Mouse (Mus musculus): ENCODE data around the gene Adcy4. TPM values are rescaled to one million over a fixed set of nuclear protein-coding genes. Genes with fewer than 3 reads are reported as not detected.

Gene Adcy4
- total RNA-seq, 2 experiments from 2014 or later: not detected

DNA sequence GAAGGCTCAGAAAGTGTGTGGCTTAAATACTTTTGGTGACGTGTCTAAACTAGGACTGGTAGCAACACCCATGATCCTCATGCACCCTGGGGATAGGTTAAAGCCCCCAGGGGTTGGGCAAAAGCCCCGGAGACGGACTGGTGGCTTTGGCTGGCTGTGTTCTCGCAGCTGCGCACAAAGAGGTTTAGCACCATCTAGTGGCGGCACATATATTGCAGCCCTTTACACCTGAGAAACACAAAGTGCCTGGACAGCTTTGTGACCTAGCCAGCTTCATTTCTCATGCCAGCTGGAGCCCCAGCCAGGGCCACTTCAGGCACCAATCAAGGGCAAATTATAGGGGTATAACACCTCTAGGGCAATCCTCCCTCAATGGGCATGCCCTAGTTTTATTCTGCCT, 23.7 kb downstream of the Adcy4 start:
- 0 out of 2 replicates have a peak, but pooled peaks have one; percentile 15 for ATAC-seq (replicated peaks; ENCODE audit: poor library complexity)

DNA sequence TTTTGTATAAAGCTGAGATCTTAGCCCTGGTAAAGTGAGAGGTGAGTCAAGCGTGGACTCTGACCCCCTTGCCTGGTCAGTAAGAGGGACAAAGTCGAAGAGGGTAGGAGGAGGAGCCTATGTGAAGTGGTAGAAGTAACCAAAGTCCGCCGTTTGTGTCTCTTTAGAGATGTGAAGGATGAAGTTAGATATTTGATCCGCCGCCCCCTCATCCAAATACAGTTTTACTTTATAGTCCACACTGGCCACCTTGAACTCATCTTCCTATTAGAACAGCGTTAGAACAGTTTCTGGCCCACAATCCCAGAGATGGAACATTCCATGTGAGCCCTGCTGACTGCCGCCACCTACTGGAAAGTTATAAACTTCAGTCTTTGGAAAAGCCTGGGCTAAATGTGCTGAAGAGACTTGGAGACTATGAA, 25.5 kb downstream of the Adcy4 start, which contains the start of gene Cideb:
Gene Cideb, minus strand, starts transcription at position 96 of the 422 bp plus-strand sequence.
- peak; percentile 49 for ATAC-seq (replicated peaks; ENCODE audit: poor library complexity)

DNA sequence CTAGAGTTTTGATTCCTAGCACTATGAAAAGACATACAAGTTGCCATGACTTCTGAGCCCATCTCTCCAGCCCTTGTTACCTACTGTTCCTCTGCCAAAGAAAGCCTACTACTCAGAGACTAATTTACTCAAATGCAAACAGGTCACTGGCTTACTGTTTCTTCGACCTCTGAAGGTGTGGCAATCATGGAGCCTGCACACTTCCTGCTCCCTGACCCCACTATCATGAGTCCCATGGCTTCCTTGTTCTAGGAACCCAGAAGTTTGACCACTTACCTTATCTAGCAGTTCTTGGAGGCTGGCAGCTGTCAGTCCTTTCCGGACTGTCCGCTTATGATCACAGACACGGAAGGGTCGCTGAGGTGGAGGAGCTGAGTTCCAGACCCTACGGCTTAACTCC, 26.3 kb downstream of the Adcy4 start:
- no peak for ATAC-seq (replicated peaks; ENCODE audit: poor library complexity)

DNA sequence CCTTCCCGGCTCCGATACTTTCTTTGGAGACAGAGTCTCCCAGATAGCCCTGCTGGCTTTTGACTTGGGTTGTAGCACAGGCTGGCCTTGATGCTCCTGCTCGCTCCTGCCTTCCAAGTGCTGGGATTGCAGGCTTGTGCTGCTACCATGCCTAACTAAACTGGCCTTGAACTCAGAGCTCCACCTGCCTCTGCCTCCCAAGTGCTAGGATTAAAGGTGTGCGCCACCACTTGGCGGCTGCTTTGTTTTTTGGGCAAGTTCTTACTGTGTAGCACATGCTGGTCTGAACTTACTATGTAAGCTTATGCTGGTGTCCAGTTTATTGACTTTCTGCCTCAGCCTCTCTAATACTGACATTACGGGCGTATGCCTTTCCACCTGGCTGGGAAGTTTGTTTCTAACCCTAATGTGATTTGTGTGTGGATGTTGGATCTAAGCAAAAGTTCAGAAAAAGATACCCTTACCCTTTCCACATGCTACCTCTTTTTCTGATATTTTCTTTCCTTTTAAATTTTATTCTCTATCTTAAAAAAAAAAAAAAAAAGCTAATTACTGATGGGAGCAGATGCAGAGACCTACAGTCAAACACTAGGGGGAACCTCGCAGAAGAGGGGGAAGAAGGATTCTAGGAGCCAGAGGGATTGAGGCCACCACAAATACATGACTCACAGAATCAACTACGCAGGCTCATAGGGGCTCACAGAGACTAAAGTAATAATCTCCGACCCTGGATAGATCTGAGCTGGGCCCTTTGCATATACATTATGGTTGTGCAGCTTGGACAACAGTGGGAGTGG, 36.6 kb downstream of the Adcy4 start:
- ATAC-seq (replicated peaks; ENCODE audit: poor library complexity): no peak

DNA sequence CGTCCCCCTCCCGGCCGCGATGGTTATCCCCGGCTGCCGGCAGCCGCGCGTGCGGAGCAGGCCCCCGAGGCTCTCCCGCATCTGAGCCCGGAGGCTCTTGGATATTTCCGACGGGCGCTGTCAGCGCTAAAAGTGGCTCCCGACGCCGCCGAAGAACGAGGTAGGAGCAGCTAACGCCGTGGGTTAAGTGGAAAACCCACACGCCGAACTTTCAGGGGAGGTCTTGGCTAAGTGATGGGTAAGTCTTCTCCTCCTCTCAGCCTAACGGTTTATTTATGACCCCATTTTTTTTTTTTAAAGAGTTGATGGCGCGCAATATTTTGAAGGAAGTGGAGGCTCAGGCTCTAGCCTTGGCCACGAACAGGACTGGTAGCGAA, 38.0 kb downstream of the Adcy4 start:
- no peak for ATAC-seq (replicated peaks; ENCODE audit: poor library complexity)

DNA sequence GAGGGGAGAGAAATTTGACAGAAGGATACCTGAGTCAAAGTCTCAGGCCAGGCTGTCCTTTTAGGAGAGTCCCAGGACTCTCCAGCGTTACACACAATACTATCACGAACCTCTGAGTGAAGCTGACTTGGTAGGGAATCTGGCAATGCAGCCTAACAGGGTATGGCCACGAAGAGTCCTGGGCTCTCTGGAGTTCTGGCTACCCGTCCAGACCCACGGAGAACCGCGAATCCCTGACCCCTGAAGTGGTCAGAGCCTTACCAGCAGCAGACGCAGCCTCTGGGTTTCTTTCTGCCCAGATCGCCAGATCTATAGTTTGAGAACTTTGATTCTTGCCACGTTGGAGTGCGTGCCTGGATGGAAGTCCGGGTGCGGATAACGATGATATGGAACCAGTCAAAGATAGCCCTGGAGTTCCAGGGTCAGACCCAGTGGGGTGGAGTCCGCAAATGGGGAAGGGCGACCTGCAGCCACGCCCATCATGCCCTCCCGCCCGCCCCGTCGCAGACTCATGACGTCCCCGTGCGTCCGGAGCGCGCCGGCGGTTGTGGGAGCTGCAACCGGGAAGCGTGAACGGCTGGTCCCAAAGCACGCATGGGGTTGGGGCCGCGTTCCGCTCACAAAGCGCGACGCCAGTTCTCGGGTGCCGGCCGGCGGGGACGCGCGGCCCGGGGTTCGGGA, 38.6 kb downstream of the Adcy4 start, which contains the start of the genes Dhrs1 and Nop9:
Gene Dhrs1, minus strand, starts transcription at position 511 of the 681 bp plus-strand sequence.
Gene Nop9, plus strand, starts transcription at position 514 of the 681 bp plus-strand sequence.
- ATAC-seq (replicated peaks; ENCODE audit: poor library complexity): peak; percentile 87

DNA sequence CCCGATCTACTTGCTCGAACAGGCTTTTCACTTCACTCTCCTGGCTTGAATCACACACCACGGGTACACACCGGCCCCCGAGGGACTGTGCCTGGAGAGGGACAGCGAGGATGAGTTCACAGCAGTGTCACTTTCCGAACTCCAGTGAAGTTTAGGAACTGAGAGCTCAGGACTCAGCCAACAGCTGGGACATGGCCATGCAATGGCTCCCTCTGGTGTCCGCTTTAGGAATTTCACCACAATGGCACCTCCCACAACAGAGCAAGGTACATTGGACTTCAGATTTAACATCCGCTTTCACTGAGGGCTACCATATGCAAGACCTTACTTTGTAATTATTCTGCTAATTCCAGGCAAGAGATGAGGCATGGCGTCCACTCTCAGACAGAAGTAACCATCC, 40.2 kb downstream of the Adcy4 start:
- ATAC-seq (replicated peaks; ENCODE audit: poor library complexity): peak; percentile 84

DNA sequence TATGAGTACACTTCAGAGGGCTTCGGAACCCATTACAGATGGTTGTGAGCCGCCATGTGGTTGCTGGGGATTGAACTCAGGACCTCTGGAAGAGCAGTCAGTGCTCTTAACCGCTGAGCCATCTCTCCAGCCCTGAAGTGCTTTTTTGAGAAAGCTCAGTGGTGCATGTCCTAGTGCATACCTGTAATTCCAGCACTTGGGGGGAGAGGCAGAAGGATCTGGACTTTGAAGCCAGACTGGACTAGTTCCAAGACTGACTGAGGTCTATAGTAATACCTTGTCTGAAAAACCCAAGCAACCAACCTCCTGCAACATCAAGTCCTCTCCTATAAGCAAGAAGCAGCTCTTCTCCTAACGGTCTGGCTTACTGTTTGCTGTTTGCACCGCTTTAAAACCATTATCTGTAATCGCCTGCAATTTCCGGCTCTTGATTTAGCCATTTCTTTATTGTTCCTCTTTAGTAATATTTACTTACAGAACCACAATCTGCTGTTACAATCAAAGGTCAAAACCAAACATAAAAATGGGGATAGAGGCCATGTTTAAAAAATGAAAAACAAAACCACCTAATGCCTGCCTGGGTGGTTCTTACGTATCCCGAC, 46.7 kb downstream of the Adcy4 start:
- ATAC-seq (replicated peaks; ENCODE audit: poor library complexity): peak; percentile 42; the same call in 1 of the 2 replicates

DNA sequence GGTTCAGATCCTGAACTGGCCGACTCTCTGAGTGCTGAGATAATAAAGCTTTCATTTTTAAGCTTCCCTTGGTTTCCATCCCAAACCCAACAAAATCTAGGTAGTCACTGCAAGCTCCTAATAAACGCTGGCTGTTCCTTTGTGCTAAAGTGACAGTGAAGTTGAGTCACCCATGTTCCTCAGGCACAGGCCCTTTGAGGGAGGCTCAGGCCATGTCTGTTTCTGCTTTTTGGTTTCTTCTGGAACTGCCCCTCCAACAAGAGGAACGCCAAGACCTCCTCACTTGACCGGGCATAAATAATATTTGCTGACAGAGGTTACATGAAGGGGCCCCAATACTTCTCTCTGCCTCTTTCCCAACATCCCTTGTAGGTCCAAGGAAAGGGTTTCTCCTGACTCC, 48.1 kb downstream of the Adcy4 start:
- ATAC-seq (replicated peaks; ENCODE audit: poor library complexity): 0 out of 2 replicates have a peak, but pooled peaks have one; percentile 29

DNA sequence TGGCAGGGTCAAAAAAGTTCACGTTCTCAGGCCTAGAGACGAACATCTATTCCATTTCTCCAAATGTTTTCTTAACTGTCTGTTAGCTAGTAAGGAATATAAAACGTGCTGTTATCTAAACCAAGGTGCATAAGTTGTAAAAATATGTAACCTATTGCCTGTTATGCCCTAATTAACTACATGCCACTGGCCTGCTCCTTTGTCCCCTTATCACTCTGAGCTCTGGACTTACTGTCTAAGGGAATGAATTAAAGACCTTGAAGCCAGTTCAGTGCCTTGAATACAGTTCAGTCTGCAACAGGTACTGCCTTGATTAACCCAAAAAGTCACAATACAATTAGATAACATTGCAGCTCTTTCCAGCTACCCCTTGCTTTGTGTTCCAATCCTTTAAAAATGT, 48.6 kb downstream of the Adcy4 start:
- ATAC-seq (replicated peaks; ENCODE audit: poor library complexity): no peak

DNA sequence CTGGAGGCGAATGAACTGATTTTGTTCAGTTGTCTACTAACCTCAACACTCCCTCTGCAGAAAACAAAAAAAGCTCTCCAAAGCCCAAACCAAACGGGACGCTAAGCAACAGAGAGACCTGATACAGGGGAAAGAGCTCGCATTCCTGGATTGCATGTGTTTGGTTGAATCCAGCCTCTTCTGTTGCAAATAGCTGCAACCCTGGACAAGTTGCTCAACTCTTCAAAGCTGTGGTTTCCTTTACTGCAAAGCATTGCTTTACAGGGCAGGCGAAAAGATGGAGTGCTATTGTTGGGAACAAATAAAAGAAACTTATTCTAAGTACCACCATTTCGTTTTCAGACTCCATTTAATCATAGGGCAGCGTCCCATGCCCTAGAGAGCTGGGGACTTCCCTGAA, 49.0 kb downstream of the Adcy4 start:
- ATAC-seq (replicated peaks; ENCODE audit: poor library complexity): peak; percentile 39; the same call in 1 of the 2 replicates

DNA sequence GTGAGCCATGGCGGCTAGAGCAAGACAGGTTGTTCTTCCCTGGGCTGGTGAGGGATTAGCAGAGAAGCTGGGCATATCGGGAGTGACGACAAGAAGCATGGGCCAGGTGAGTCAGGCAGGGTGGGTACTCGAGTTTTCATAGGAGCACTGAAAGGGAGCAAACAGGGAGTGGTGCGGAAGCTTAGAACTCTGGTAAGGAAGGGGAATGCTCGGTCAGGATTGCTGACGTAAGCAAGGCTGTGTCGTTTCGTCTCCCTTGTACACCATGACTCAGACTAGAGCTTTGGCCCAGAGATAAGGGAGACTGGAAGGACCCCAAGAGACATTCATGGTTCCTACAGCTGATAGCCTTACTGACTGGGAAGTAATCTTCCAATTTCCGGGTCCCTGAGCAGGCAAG, 50.0 kb downstream of the Adcy4 start:
- no peak for ATAC-seq (replicated peaks; ENCODE audit: poor library complexity)

DNA sequence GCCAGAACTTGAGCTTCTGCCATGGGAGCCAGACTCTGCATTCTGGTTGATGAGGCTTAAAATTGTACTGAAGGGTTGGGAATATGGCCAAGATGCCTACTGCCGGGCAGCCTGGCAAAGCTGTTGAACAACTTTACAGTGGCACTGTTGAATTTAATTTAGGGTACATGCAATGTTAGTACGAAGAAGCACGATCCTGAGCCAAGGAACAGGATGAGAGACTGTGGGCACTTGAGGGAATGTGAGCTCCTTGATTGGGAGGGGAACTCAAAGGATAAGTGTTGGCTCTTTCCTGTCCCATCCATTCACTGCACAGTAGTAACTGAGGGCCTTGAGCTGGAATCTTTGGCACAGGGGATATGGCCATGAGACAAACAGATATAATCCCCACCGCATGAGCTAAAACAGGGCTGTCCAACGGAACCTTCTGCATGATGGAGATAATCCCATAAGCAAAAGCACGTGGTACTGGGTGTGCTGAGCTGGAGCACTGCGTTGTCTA, 53.3 kb downstream of the Adcy4 start:
- no peak for ATAC-seq (replicated peaks; ENCODE audit: poor library complexity)

DNA sequence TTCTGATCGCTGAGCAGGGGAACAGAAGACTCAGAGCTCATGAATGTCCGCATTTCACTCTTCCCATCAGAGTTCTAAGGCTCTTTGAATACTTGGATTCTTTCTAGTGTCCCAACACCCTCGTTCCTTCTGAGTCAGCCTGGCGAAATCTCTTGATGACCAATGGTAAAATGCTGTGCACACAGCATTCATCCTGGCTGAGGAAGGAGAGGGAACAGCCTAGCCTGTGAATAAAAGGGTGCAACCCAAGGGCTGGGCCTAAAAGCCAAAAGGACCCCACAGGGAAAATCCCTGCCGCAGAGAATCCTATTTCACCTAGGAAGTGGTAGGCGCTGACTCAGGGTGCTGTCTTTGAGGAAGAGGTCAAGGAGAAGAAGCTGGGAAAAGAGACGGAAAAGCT, 53.8 kb downstream of the Adcy4 start:
- ATAC-seq (replicated peaks; ENCODE audit: poor library complexity): no peak

DNA sequence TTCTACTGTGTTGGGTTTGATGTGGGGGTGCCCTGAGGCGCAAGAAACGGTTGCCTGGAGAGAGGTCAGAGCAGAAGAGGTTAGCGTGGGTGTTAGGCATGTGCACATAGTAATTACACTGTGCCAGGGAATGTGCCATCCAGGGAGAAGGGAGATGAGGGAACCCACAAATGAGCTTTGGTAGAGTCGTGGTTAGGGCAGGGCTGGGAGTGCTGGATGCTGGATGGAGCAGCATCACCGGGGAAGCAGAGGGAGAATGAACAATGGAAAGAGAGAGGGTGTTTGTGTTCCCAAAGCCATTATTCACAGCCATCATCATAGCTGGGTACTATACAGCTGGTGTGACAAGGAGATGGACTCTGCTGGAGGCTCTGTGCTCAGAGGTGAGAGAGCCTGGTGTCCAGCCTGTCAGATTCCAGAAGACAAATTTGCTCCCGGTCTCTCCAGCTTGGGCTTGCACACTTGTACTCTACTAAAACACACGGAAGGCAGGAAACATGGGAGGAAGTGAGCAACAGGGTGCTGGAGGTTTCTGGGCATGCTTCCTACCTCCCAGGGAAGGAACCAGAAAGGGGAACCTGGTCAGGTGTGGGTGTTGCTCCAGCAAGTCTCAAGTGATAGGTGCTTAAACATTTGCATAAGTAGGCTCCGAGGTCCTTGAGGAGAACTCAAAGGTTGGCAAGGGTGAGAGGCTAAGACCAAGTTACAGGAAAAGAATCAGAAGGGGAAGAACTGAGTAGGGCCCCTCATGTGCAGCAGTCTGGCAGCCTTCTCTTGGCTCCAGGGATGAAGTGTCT, 55.8 kb downstream of the Adcy4 start:
- ATAC-seq (replicated peaks; ENCODE audit: poor library complexity): 0 out of 2 replicates have a peak, but pooled peaks have one; percentile 20

DNA sequence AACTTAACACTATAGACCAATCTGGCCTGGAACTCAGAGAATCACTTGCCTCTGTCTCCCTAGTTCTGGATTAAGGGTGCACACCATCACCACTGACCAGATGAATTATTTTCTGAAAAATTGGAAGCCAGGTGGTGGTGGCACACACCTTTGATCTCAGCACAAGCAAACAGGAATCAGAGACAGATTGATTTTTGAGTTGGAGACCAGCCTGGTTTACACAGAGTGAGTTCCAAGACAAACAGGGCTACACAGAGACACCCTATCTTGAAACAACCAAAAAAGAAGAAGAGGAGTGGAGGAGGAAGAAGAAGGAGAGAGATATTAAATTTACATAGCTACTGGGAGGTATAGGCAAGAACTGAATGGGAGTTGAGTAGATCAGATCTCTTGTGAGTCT, 57.6 kb downstream of the Adcy4 start:
- ATAC-seq (replicated peaks; ENCODE audit: poor library complexity): no peak

DNA sequence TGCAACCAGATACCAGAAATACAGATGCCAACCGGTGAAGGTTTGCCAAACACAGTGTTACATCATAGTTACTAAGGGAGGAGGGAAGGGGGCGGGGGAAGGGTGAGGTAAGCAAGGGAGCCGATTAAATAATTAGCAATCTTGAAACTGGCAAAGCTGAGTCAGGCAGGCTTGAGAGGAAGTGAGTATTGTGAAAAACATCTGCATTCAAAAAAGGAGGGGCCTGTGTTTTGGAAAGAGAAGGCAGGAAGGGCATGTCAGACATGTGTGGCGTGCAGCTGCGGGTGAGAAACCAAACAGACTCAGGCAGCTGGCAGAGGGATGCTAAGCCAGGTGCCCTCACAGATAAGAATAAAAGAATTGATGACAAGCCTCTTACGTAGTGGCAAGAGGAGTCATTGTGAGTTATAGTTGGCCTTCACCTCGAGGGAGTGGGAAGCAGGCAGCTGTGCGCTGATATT, 59.5 kb downstream of the Adcy4 start:
- ATAC-seq (replicated peaks; ENCODE audit: poor library complexity): peak; percentile 67

DNA sequence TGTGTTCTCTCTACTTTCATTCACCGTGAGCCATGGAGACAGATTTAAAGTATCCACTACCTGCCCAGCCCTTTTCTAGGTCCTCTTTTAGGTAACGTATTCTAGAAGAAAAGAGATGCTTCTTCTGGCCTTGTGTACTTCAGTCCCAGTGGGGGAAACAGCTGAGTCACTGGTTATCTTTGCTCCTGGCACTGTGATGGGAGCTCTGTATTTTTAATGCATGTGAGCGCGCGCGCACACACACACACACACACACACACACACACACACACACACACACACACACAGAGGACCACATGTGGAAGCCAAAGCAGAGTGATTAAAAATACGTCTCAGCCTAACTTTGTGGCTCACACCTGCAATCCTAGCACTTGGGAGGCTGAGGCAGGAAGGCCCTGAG, 60.5 kb downstream of the Adcy4 start:
- ATAC-seq (replicated peaks; ENCODE audit: poor library complexity): no peak

DNA sequence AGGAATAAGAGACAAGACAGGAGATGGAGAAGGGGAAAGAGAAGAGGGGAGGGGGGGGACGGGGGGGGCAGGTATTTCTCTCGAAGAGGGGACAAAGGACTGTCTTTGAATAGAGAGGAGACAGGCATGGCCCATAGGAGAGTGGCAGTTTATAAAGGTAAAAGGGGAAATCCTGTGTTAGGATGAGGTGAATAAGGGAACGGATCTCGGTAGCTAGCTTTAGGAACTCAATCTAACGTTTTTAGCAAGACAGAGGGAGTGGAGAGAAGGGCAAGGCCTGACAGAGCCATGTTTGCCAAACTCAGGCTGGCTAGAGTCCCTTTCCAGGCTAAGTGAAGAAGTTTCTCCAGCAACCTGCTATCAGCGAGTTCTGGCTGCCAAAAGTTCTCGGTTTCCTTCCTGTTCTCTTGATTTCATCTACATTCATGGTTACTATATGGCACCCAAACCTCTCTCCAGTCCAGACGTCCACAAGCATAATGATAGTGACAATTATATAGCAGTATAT, 61.4 kb downstream of the Adcy4 start:
- no peak for ATAC-seq (replicated peaks; ENCODE audit: poor library complexity)
